Mouse (Mus musculus) ES-E14 (cell line): ENCODE measurements around the gene Stim2.

ENCODE experiments used
- CHD2 ChIP-seq: IDR thresholded peaks from 2 replicates; pipeline ENCODE4 v1.6.1; 2014; ENCODE audit warnings: mild to moderate bottlenecking, low read depth, low read length, inconsistent platforms
- HCFC1 ChIP-seq: IDR thresholded peaks from 2 replicates; pipeline ENCODE4 v1.6.1; 2012; ENCODE audit warnings: low read length, inconsistent platforms, borderline replicate concordance; ENCODE audit not compliant: insufficient read depth
- MAFK ChIP-seq: IDR thresholded peaks from 2 replicates; pipeline ENCODE4 v1.6.1; 2014; ENCODE audit warnings: mild to moderate bottlenecking, low read depth, low read length, inconsistent platforms; ENCODE audit not compliant: insufficient read depth
- ZC3H11A ChIP-seq: IDR thresholded peaks from 2 replicates; pipeline ENCODE4 v1.6.1; 2012; ENCODE audit warnings: low read depth, mild to moderate bottlenecking, inconsistent platforms, low read length, borderline replicate concordance
- ZNF384 ChIP-seq: IDR thresholded peaks from 2 replicates; pipeline ENCODE4 v1.6.1; 2012; ENCODE audit warnings: low read depth, low read length, inconsistent platforms

DNA sequence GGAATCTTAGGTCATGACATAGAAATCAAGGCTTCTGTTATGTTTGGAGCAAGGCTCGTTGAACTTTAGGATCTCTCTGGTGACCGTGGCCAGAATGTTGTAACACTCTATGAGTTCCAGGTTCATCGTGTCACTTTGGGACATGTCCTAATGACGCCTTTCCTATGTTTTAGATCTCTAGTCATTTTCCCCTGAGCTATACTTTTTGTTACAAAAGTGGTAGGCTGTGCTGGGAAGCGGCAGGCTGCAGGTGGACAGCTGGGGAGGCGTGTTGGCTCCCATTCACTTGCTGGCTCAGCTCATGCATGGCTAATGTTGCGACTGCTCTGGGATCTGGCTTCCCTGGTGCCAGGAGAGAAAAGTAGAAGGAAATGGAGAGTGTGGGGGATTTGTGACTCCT, 5.7 kb upstream of the Stim2 start:
- TF ChIP-seq ZC3H11A (no peak), HCFC1 (no peak), ZNF384 (no peak), MAFK (no peak), CHD2 (no peak)
